Mouse (Mus musculus) heart, adult 8-10 months (tissue): ENCODE measurements around the gene Ddt. TPM values are rescaled to one million over a fixed set of nuclear protein-coding genes. Genes with fewer than 3 reads are reported as not detected.
"Not testable (repeated sequence)": the region's sequence is repeated elsewhere in the genome, so short reads cannot be mapped to it uniquely, and the experiment has no call there.

Experiments
- DNase-seq: peaks from one replicate; pipeline ENCODE4 v3.0.0; 2022; ENCODE audit warnings: low spot score
- total RNA-seq, 4 experiments: library from RNA; stranded (reverse); gene quantifications; 2 replicates each; pipeline ENCODE4 v1.2.4; 2022

Ddt gene
- total RNA-seq, 4 experiments from 2014 or later = 83.6 to 103 (median 88.3) TPM

GRCm38 (mm10) chr10:75774102-75774501, 888 bp upstream of the Ddt start:
- DNase-seq = no peak

- DNase-seq = not testable (repeated sequence)
Measured at GRCm38 (mm10) chr10:75767756-75768155, 5.5 kb downstream of the Ddt start.

- DNase-seq = no peak
Measured at GRCm38 (mm10) chr10:75766856-75767255, 6.4 kb downstream of the Ddt start.

- DNase-seq = peak; percentile 59
Measured at GRCm38 (mm10) chr10:75764519-75765473, 8.4 kb downstream of the Ddt start.

- peak; percentile 98 for DNase-seq
Measured at GRCm38 (mm10) chr10:75763682-75764518, 9.3 kb downstream of the Ddt start, which contains the start of gene Cabin1. TSS of gene Cabin1 (minus strand) at chr10:75764341.

- no peak for DNase-seq
Measured at GRCm38 (mm10) chr10:75762413-75762812, 10.8 kb downstream of the Ddt start.

- no peak for DNase-seq
Measured at GRCm38 (mm10) chr10:75760311-75760710, 12.9 kb downstream of the Ddt start.

- no peak for DNase-seq
Measured at GRCm38 (mm10) chr10:75756719-75757118, 16.5 kb downstream of the Ddt start.

GRCm38 (mm10) chr10:75744017-75744416, 29.2 kb downstream of the Ddt start:
- DNase-seq = peak; percentile 80

GRCm38 (mm10) chr10:75743369-75743768, 29.8 kb downstream of the Ddt start:
- no peak for DNase-seq

GRCm38 (mm10) chr10:75740866-75741265, 32.3 kb downstream of the Ddt start:
- no peak for DNase-seq

GRCm38 (mm10) chr10:75725449-75725848, 47.8 kb downstream of the Ddt start:
- DNase-seq = no peak

Other genes with a start within 250 kb of the Ddt start
- 1 to 10 TPM in 2 of 4 experiments, under 1 TPM in 2; 0.79 to 1.6 (median 0.97) TPM for gene Lrrc75b, start 213.1 kb downstream of the Ddt start, total RNA-seq
- gene Ggt1, start 211.8 kb downstream of the Ddt start, total RNA-seq = not detected
- gene Ggt5, start 184.1 kb downstream of the Ddt start, total RNA-seq = 1 to 10 TPM; 3.4 to 4.9 (median 4.9) TPM
- gene Susd2, start 129.4 kb downstream of the Ddt start, total RNA-seq = 1 to 10 TPM in 3 of 4 experiments, under 1 TPM in 1; 0.98 to 2.2 (median 1.7) TPM
- 10 to 100 TPM; 15.5 to 22.0 (median 20.8) TPM for gene Cabin1, start 9.1 kb downstream of the Ddt start, total RNA-seq
- gene Gm20441, start 7.5 kb upstream of the Ddt start, total RNA-seq = not detected
- gene Gstt3, start 8.0 kb upstream of the Ddt start, total RNA-seq = 1 to 10 TPM; 3.0 to 5.6 (median 5.0) TPM
- gene Gstt1, start 25.2 kb upstream of the Ddt start, total RNA-seq = 10 to 100 TPM; 15.7 to 26.4 (median 22.1) TPM
- gene Gstt4, start 49.1 kb upstream of the Ddt start, total RNA-seq = not detected
- gene Gstt2, start 64.0 kb upstream of the Ddt start, total RNA-seq = 10 to 100 TPM in 3 of 4 experiments, 1 to 10 TPM in 1; 7.3 to 16.9 (median 13.2) TPM
- 100 to 1,000 TPM; 216 to 258 (median 253) TPM for gene Mif, start 86.8 kb upstream of the Ddt start, total RNA-seq
- under 1 TPM in 2 of 4 experiments, not detected in 2; 0.34 to 0.35 TPM for gene Derl3, start 120.0 kb upstream of the Ddt start, total RNA-seq
- 10 to 100 TPM; 17.3 to 25.0 (median 21.4) TPM for gene Smarcb1, start 148.2 kb upstream of the Ddt start, total RNA-seq
- 1,000 to 10,000 TPM; 1,724 to 2,176 (median 1,900) TPM for gene Chchd10, start 159.7 kb upstream of the Ddt start, total RNA-seq
- 1 to 10 TPM; 4.1 to 7.8 (median 4.6) TPM for gene Mmp11, start 163.1 kb upstream of the Ddt start, total RNA-seq
- not detected for gene Gm867, start 167.3 kb upstream of the Ddt start, total RNA-seq
- gene Vpreb3, start 169.6 kb upstream of the Ddt start, total RNA-seq = not detected
- not detected for gene Gm5134, start 181.1 kb upstream of the Ddt start, total RNA-seq